Mouse (Mus musculus) MEL (cell line): ENCODE measurements around the gene Taf5. TPM values are rescaled to one million over a fixed set of nuclear protein-coding genes. Genes with fewer than 3 reads are reported as not detected.

Experiments used
- DNase-seq: peaks from one replicate; pipeline ENCODE4 v3.0.0; 2011; ENCODE audit warnings: low read depth, low spot score
- H3K27ac ChIP-seq: 2 replicates; pipeline ENCODE4 v1.5.1; 2012; ENCODE audit warnings: low read depth, mild to moderate bottlenecking, control low read depth, low read length, moderate library complexity; ENCODE audit not compliant: control insufficient read depth
- H3K27me3 ChIP-seq, 2 experiments: fragments of 150-350 bp in 1 of 2; sonication (generic) in 1 of 2; 2 replicates each; pipeline ENCODE4 v1.6.1; 2012; ENCODE audit warnings: low read length in 2 of 2, mild to moderate bottlenecking in 2 of 2, improper control_type of control experiment in 1 of 2, moderate library complexity in 1 of 2; ENCODE audit not compliant: insufficient read depth in 2 of 2, control insufficient read depth in 1 of 2
- H3K36me3 ChIP-seq, 2 experiments: 2 replicates each; pipeline ENCODE4 v1.6.1; 2012 to 2014; ENCODE audit warnings: low read length in 2 of 2, improper control_type of control experiment in 1 of 2, inconsistent platforms in 1 of 2, mild to moderate bottlenecking in 1 of 2; ENCODE audit not compliant: insufficient read depth in 2 of 2, control insufficient read depth in 1 of 2
- H3K4me1 ChIP-seq, 2 experiments: fragments of 150-350 bp in 1 of 2; sonication (generic) in 1 of 2; 2 replicates each; pipeline ENCODE4 v1.6.1; 2012; ENCODE audit warnings: low read length in 2 of 2, improper control_type of control experiment in 1 of 2, mild to moderate bottlenecking in 1 of 2; ENCODE audit not compliant: insufficient read depth in 2 of 2, control insufficient read depth in 1 of 2
- H3K4me3 ChIP-seq, 2 experiments: fragments of 150-350 bp in 1 of 2; sonication (generic) in 1 of 2; 2 replicates each; pipeline ENCODE4 v1.5.1; 2012; ENCODE audit warnings: low read depth in 2 of 2, low read length in 2 of 2, mild to moderate bottlenecking in 2 of 2, moderate library complexity in 2 of 2, control low read depth in 1 of 2, improper control_type of control experiment in 1 of 2; ENCODE audit not compliant: control insufficient read depth in 1 of 2, insufficient read depth in 1 of 2
- H3K79me2 ChIP-seq: 2 replicates; pipeline ENCODE4 v1.6.1; 2012; ENCODE audit warnings: mild to moderate bottlenecking, low read length, moderate library complexity; ENCODE audit not compliant: control insufficient read depth, poor library complexity, insufficient read depth
- H3K9ac ChIP-seq: 2 replicates; pipeline ENCODE4 v1.6.1; 2012; ENCODE audit warnings: low read depth, mild to moderate bottlenecking, control low read depth, low read length, moderate library complexity; ENCODE audit not compliant: control insufficient read depth, poor library complexity, severe bottlenecking
- H3K9me3 ChIP-seq: fragments of 150-350 bp; sonication (generic); replicated peaks from 2 replicates; pipeline ENCODE4 v1.6.1; 2012; ENCODE audit warnings: mild to moderate bottlenecking, low read length, improper control_type of control experiment, moderate library complexity; ENCODE audit not compliant: insufficient read depth
- CHD2 ChIP-seq: IDR thresholded peaks from 2 replicates; pipeline ENCODE4 v1.6.1; 2011; ENCODE audit warnings: low read length, improper control_type of control experiment
- CTCF ChIP-seq, 3 experiments: IDR thresholded peaks in 2 of 3; conservative IDR thresholded peaks in 1 of 3; 2 replicates each; pipeline ENCODE4 v1.5.1; 2011 to 2012; ENCODE audit warnings: low read length in 3 of 3, low read depth in 2 of 3, mild to moderate bottlenecking in 2 of 3, improper control_type of control experiment in 1 of 3, inconsistent platforms in 1 of 3, mixed read lengths in 1 of 3, moderate library complexity in 1 of 3; ENCODE audit not compliant: control insufficient read depth in 1 of 3, insufficient read depth in 1 of 3, poor library complexity in 1 of 3, severe bottlenecking in 1 of 3
- E2F4 ChIP-seq: IDR thresholded peaks from 2 replicates; pipeline ENCODE4 v1.6.1; 2011; ENCODE audit warnings: low read depth, low read length, improper control_type of control experiment, borderline replicate concordance
- ELF1 ChIP-seq: IDR thresholded peaks from 2 replicates; pipeline ENCODE4 v1.6.1; 2014; ENCODE audit warnings: low read depth, mild to moderate bottlenecking, inconsistent platforms, low read length, improper control_type of control experiment, moderate library complexity
- EP300 ChIP-seq, 2 experiments: IDR thresholded peaks; 2 replicates each; pipeline ENCODE4 v1.6.1; 2011; ENCODE audit warnings: improper control_type of control experiment in 2 of 2, low read length in 2 of 2, low read depth in 1 of 2, mild to moderate bottlenecking in 1 of 2
- HCFC1 ChIP-seq: IDR thresholded peaks from 2 replicates; pipeline ENCODE4 v1.6.1; 2012; ENCODE audit warnings: low read depth, mild to moderate bottlenecking, inconsistent platforms, low read length, improper control_type of control experiment, moderate library complexity
- KAT2A ChIP-seq: conservative IDR thresholded peaks from 2 replicates; pipeline ENCODE4 v1.6.1; 2012; ENCODE audit warnings: low read depth, low read length, improper control_type of control experiment, inconsistent platforms
- MAFK ChIP-seq: IDR thresholded peaks from 2 replicates; pipeline ENCODE4 v1.6.1; 2011; ENCODE audit warnings: low read depth, mild to moderate bottlenecking, low read length, improper control_type of control experiment, borderline replicate concordance
- MAZ ChIP-seq: IDR thresholded peaks from 2 replicates; pipeline ENCODE4 v1.6.1; 2012; ENCODE audit warnings: low read depth, mild to moderate bottlenecking, inconsistent platforms, low read length, improper control_type of control experiment
- MEF2A ChIP-seq: IDR thresholded peaks from 2 replicates; pipeline ENCODE4 v1.6.1; 2014; ENCODE audit warnings: low read depth, mild to moderate bottlenecking, inconsistent platforms, low read length, improper control_type of control experiment; ENCODE audit not compliant: poor library complexity, insufficient replicate concordance, severe bottlenecking; ENCODE audit errors: extremely low read depth
- MYB ChIP-seq: IDR thresholded peaks from 2 replicates; pipeline ENCODE4 v1.6.1; 2011; ENCODE audit warnings: mild to moderate bottlenecking, low read depth, low read length, improper control_type of control experiment
- NRF1 ChIP-seq: IDR thresholded peaks from 2 replicates; pipeline ENCODE4 v1.6.1; 2014; ENCODE audit warnings: low read depth, mild to moderate bottlenecking, inconsistent platforms, low read length, improper control_type of control experiment, moderate library complexity; ENCODE audit not compliant: poor library complexity, insufficient read depth, severe bottlenecking
- POLR2AphosphoS2 ChIP-seq: IDR thresholded peaks from 2 replicates; pipeline ENCODE4 v1.6.1; 2011; ENCODE audit warnings: low read length, improper control_type of control experiment
- RCOR1 ChIP-seq: IDR thresholded peaks from 2 replicates; pipeline ENCODE4 v1.6.1; 2012; ENCODE audit warnings: low read depth, mild to moderate bottlenecking, inconsistent platforms, low read length, improper control_type of control experiment
- SIN3A ChIP-seq: IDR thresholded peaks from 2 replicates; pipeline ENCODE4 v1.6.1; 2012; ENCODE audit warnings: low read length, improper control_type of control experiment, inconsistent platforms
- SMC3 ChIP-seq: IDR thresholded peaks from 2 replicates; pipeline ENCODE4 v1.6.1; 2011; ENCODE audit warnings: low read depth, low read length, improper control_type of control experiment
- TAL1 ChIP-seq: IDR thresholded peaks from 2 replicates; pipeline ENCODE4 v1.6.1; 2012; ENCODE audit warnings: mild to moderate bottlenecking, inconsistent platforms, low read length, moderate library complexity, mixed read lengths
- TBP ChIP-seq: IDR thresholded peaks from 2 replicates; pipeline ENCODE4 v1.8.0; 2011; ENCODE audit warnings: low read depth, low read length, improper control_type of control experiment
- TCF12 ChIP-seq: IDR thresholded peaks from 2 replicates; pipeline ENCODE4 v1.6.1; 2014; ENCODE audit warnings: low read depth, mild to moderate bottlenecking, inconsistent platforms, low read length, improper control_type of control experiment, moderate library complexity
- USF2 ChIP-seq, 2 experiments: IDR thresholded peaks; 2 replicates each; pipeline ENCODE4 v1.6.1; 2011 to 2012; ENCODE audit warnings: improper control_type of control experiment in 2 of 2, low read length in 2 of 2, borderline replicate concordance in 1 of 2, inconsistent platforms in 1 of 2, low read depth in 1 of 2, mild to moderate bottlenecking in 1 of 2; ENCODE audit not compliant: insufficient read depth in 1 of 2
- ZMIZ1 ChIP-seq: IDR thresholded peaks from 2 replicates; pipeline ENCODE4 v1.6.1; 2012; ENCODE audit warnings: low read depth, mild to moderate bottlenecking, inconsistent platforms, low read length, improper control_type of control experiment, moderate library complexity
- ZNF384 ChIP-seq: IDR thresholded peaks from 2 replicates; pipeline ENCODE4 v1.6.1; 2012; ENCODE audit warnings: low read depth, mild to moderate bottlenecking, inconsistent platforms, low read length, improper control_type of control experiment
- polyA plus RNA-seq, 2 experiments: library from polyadenylated mRNA; stranded (reverse) in 1 of 2; unstranded in 1 of 2; fragments of >175 nt in 1 of 2; fragments of >200 nt in 1 of 2; gene quantifications; 2 replicates each; pipeline versions ENCODE4 v1.2.1 to v1.2.4; 2012; ENCODE audit warnings: low replicate concordance in 2 of 2, low read depth in 1 of 2; ENCODE audit not compliant: insufficient read length in 2 of 2, insufficient read depth in 1 of 2, missing spikeins in 1 of 2
- total RNA-seq: library from RNA; depleted of rRNA; stranded (reverse); fragments of 300-350 nt; gene quantifications from 2 replicates; pipeline ENCODE4 v1.2.3, GENCODE M21; 2012

Gene Taf5
- total and polyA plus RNA-seq, 3 experiments, result 22.8 to 74.3 (median 25.1) TPM

- no peak for DNase-seq
- no peaks in the 10 kb centered on the region for H3K79me2 ChIP-seq
- H3K36me3 ChIP-seq, result no peaks in the 10 kb centered on the region
- no peak overlapping the region for H3K27ac ChIP-seq
- H3K27me3 ChIP-seq, result peaks cover 0 to 3% of the 10 kb centered on the region in 2 experiments; a peak in 2 of 4 replicates
- H3K4me3 ChIP-seq, result no peak overlapping the region
- H3K4me1 ChIP-seq, result no peaks in the 10 kb centered on the region
- H3K9me3 ChIP-seq, result no peaks in the 10 kb centered on the region
- no peak overlapping the region for H3K9ac ChIP-seq
- TF ChIP-seq SMC3 (no peak), TAL1 (no peak), TCF12 (no peak), HCFC1 (no peak), MAFK (no peak), CTCF (IDR thresholded peaks at IDR 0.05 in 2 of 3, conservative IDR thresholded peaks at IDR 0.05 in 1 of 3; ENCODE audit: control insufficient read depth in 1 of 3, insufficient read depth in 1 of 3, low read depth in 2 of 3, low read length in 3 of 3, poor library complexity in 1 of 3, severe bottlenecking in 1 of 3) (no peak)
Observed at GRCm38 (mm10) chr19:47023546-47023945, 44.0 kb upstream of the Taf5 start.

DNA sequence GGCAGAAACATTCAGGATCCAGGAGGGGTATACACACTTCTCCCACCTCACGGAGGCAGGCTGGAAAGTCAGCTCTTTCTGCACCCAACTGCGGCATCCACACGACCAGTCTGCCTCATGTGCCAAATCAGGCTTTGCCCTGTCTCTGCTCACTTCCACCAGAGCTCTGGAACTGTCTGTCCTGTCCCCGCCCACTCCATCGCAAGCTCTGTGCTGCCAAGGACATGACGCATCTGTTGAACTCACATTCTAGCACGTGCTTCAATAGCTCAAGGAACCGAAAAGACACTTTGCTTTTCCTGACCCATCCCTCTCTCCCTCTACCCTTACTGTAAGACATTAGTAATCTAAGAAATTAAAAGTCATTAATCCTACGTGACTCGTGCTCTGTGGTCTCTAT is 42.6 kb upstream of the Taf5 start:
- Histone ChIP-seq H3K36me3 (no peaks in the 10 kb centered on the region), H3K27me3 (no peaks in the 10 kb centered on the region), H3K79me2 (no peaks in the 10 kb centered on the region), H3K27ac (no peak overlapping the region), H3K4me1 (no peaks in the 10 kb centered on the region), H3K9me3 (no peaks in the 10 kb centered on the region), H3K9ac (no peak overlapping the region), H3K4me3 (no peak overlapping the region)
- TF ChIP-seq POLR2AphosphoS2, result no peak
- TF ChIP-seq ZNF384, result no peak
- no peak for TF ChIP-seq CHD2
- TF ChIP-seq ELF1, result no peak
- TF ChIP-seq E2F4, result no peak
- no peak for TF ChIP-seq KAT2A
- no peak for TF ChIP-seq USF2 (IDR thresholded peaks at IDR 0.05; ENCODE audit: borderline replicate concordance in 1 of 2, insufficient read depth in 1 of 2, low read depth in 1 of 2, low read length in 2 of 2)
- TF ChIP-seq MYB, result no peak
- no peak for TF ChIP-seq MEF2A
- TF ChIP-seq MAZ, result no peak
- no peak for TF ChIP-seq RCOR1
- TF ChIP-seq SMC3, result no peak
- no peak for TF ChIP-seq MAFK
- no peak for TF ChIP-seq TAL1
- no peak for TF ChIP-seq SIN3A
- TF ChIP-seq ZMIZ1, result no peak
- no peak for TF ChIP-seq TBP
- TF ChIP-seq NRF1, result no peak
- TF ChIP-seq EP300 (IDR thresholded peaks at IDR 0.05; ENCODE audit: low read depth in 1 of 2, low read length in 2 of 2), result no peak
- DNase-seq, result no peak
